Mouse (Mus musculus) lung, postnatal 0 days (tissue): Measurements from ENCODE around the gene Cntn4. TPM values are rescaled to one million over a fixed set of nuclear protein-coding genes. Genes with fewer than 3 reads are reported as not detected.

Experiments
- ATAC-seq: fragments of 200-750 bp; cut with Nextera tagmentation; 2 replicates; pipeline ENCODE4 v1.8.0; 2017; ENCODE audit warnings: moderate library complexity
- DNase-seq: peaks from one replicate; pipeline ENCODE4 v3.0.0-alpha.2; 2016; ENCODE audit warnings: low spot score
- H3K27ac ChIP-seq: fragments of 300-500 bp; sonication (generic); 2 replicates; pipeline ENCODE4 v1.5.1; 2014; ENCODE audit warnings: antibody characterized with exemption, mild to moderate bottlenecking, low read length, mixed read lengths
- H3K27me3 ChIP-seq: fragments of 300-500 bp; sonication (generic); replicated peaks from 2 replicates; pipeline ENCODE4 v1.6.1; 2014; ENCODE audit warnings: low read length, mixed read lengths; ENCODE audit not compliant: insufficient read depth
- H3K36me3 ChIP-seq: fragments of 300-500 bp; sonication (generic); 2 replicates; pipeline ENCODE4 v1.6.1; 2014; ENCODE audit warnings: low read length, mixed read lengths; ENCODE audit not compliant: insufficient read depth
- H3K4me1 ChIP-seq: fragments of 300-500 bp; sonication (generic); 2 replicates; pipeline ENCODE4 v1.6.1; 2014; ENCODE audit warnings: antibody characterized with exemption, low read depth, low read length, mixed read lengths; ENCODE audit not compliant: insufficient read depth
- H3K4me2 ChIP-seq: fragments of 300-500 bp; sonication (generic); replicated peaks from 2 replicates; pipeline ENCODE4 v1.6.1; 2014; ENCODE audit warnings: low read depth, mild to moderate bottlenecking, low read length, moderate library complexity, mixed read lengths
- H3K4me3 ChIP-seq: fragments of 300-500 bp; sonication (generic); 2 replicates; pipeline ENCODE4 v1.5.1; 2014; ENCODE audit warnings: low read depth, low read length
- H3K9ac ChIP-seq: fragments of 300-500 bp; sonication (generic); replicated peaks from 2 replicates; pipeline ENCODE4 v1.6.1; 2014; ENCODE audit warnings: low read depth, mild to moderate bottlenecking
- H3K9me3 ChIP-seq: fragments of 300-500 bp; sonication (generic); 2 replicates; pipeline ENCODE4 v1.6.1; 2016; ENCODE audit warnings: low read length, mixed read lengths
- CTCF ChIP-seq: IDR thresholded peaks from 2 replicates; pipeline ENCODE4 v1.5.1; 2016; ENCODE audit warnings: antibody characterized with exemption, mild to moderate bottlenecking
- EP300 ChIP-seq: IDR thresholded peaks from 2 replicates; pipeline ENCODE4 v1.6.1; 2016; ENCODE audit warnings: antibody characterized with exemption, mild to moderate bottlenecking, control low read depth
- WGBS: fragments of 180-500 bp; shearing (Covaris S2); extraction: QIAGEN DNeasy Blood & Tissue Kit; methylation state at CpG from one replicate; pipeline ENCODE4 v1.1.7; 2014; 5-methylcytosine and 5-hydroxymethylcytosine counted together
- polyA plus RNA-seq: library from polyadenylated mRNA; unstranded; fragments of >200 nt; fragmentation: Nextera tagmentation; extraction: Ambion mirVana; gene quantifications from 2 replicates; pipeline ENCODE4 v1.2.1, GENCODE M21; 2015

Cntn4 gene
- polyA plus RNA-seq, 1 experiment from 2014 or later = 0.12 TPM

DNA sequence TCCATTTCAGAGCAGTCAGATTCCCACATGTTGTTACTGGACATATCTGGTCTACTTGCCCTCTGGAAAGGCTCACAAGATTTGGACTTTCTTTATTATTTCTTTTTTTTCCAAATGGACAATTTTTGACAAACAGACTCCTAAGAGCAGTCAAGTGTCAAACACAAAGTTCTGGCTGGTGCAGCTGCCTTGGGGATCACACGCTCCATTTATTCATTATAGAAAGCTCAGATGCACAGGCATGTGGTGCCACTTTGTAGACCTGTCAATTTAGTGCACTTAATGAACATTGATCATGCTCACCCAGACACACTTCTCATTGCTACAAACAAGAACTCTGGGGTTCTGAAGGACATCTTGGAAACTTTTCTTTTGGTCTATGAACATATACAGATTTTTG, 337.7 kb downstream of the Cntn4 start:
- DNase-seq (no peak), ATAC-seq (no peak)
- Histone ChIP-seq H3K4me1 (no peaks in the 10 kb centered on the region), H3K36me3 (no peaks in the 10 kb centered on the region), H3K4me3 (no peak overlapping the region), H3K4me2 (no peak overlapping the region), H3K9me3 (no peaks in the 10 kb centered on the region), H3K27ac (no peak overlapping the region), H3K27me3 (no peaks in the 10 kb centered on the region), H3K9ac (no peak overlapping the region)
- 71% methylated on average over 1 of the region's 1 CpGs for WGBS
- TF ChIP-seq EP300 (no peak), CTCF (no peak)

DNA sequence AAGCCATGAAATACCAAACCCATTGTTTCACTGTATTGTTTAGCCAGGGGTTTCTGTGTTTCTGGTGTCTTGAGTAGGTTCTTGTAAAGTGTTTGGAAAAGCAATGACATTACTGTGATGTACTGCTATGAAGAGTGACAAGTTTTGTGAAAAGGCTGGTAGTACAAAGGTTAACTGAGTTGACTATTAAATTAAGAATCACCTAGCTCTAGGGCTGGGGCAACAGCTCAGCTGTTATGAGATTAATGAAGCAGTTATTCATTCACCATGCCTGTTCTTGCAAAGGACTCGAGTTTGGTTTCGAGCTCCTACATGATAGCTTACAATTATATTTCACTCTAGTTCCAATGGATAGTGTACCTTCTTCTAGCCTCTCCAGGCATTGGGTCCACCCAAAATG, 371.4 kb downstream of the Cntn4 start:
- DNase-seq (no peak), ATAC-seq (no peak)
- H3K4me2 ChIP-seq = no peak overlapping the region
- no peaks in the 10 kb centered on the region for H3K27me3 ChIP-seq
- TF ChIP-seq EP300 (no peak), CTCF (no peak)
- no peak overlapping the region for H3K4me3 ChIP-seq
- no peaks in the 10 kb centered on the region for H3K36me3 ChIP-seq
- H3K9me3 ChIP-seq = no peaks in the 10 kb centered on the region
- no peak overlapping the region for H3K9ac ChIP-seq
- no peak overlapping the region for H3K27ac ChIP-seq
- no peaks in the 10 kb centered on the region for H3K4me1 ChIP-seq
- 82% methylated on average over 2 of the region's 2 CpGs for WGBS

DNA sequence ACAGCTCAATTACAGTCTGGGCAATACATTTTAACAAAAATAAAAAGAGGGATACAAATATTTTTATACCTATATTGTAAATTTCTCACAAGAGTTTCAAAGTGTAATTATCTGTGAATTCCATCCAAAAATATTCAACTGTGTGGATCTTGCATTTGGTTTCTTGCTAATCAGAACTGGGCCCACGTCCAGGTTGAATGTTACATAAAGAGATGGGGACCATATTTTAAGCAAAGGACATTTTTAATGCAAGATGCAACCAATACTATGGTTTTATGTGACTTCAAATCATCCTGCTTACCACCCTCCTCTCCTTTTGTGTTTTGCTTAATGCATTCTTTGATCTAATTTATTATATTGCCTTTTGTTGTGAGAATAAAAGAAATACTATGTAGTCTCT, 378.7 kb downstream of the Cntn4 start:
- DNase-seq (no peak), ATAC-seq (no peak)
- Histone ChIP-seq H3K36me3 (no peaks in the 10 kb centered on the region), H3K4me2 (no peak overlapping the region), H3K27me3 (no peaks in the 10 kb centered on the region), H3K27ac (no peak overlapping the region), H3K9me3 (no peaks in the 10 kb centered on the region), H3K4me1 (no peaks in the 10 kb centered on the region), H3K4me3 (no peak overlapping the region), H3K9ac (no peak overlapping the region)
- TF ChIP-seq CTCF (no peak), EP300 (no peak)
- WGBS = 56% methylated on average over 1 of the region's 1 CpGs

DNA sequence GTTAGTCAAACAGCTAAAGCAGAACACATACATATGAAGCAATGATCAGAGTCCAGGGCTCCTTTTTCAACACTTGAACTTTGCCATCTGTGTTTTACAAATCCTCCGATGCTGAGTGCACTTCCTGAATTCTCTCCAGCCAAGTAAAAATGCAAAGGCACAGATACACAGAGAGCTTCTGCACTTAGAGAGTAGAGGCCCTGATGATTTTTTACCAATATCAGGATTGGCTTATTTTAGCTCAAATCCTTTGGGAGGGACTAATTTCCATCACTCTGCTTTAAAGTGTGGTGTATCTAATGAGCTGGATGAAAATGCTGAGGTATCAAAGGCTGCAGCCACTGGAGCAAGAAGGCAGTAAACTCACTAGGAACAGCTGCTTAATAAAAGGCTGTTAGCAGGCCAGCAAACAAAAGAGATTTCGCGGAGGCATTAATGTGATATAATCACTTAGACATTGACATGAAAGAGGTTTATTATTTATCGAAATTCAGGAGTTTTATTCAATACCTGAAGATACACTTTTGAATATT, 400.7 kb downstream of the Cntn4 start:
- no peak overlapping the region for H3K9ac ChIP-seq
- no peaks in the 10 kb centered on the region for H3K4me1 ChIP-seq
- ATAC-seq (no peak), DNase-seq (no peak)
- no peaks in the 10 kb centered on the region for H3K9me3 ChIP-seq
- no peak for TF ChIP-seq EP300
- TF ChIP-seq CTCF = no peak
- H3K27me3 ChIP-seq = no peaks in the 10 kb centered on the region
- 60% methylated on average over 4 of the region's 4 CpGs for WGBS
- H3K36me3 ChIP-seq = no peaks in the 10 kb centered on the region
- H3K4me3 ChIP-seq = no peak overlapping the region
- no peak overlapping the region for H3K27ac ChIP-seq
- no peak overlapping the region for H3K4me2 ChIP-seq

DNA sequence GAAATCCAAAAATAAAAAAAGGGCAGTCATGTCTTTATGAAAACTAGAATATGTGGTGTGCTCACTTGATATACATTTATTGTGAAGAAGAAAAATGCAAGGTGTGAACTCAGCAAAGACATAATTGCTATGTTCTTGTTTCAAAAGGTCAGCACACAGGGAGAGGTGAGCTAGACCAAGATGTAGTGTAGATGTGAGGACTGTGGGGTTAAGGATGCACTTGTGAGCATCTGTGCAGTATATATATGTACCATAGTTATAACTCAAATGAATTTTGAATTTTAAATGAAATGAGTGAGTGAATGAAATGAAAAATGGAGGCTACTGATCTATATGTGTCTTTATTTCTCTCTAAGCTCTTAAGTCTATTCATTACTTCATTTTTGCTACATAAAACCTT, 401.2 kb downstream of the Cntn4 start:
- Histone ChIP-seq H3K36me3 (no peaks in the 10 kb centered on the region), H3K9me3 (no peaks in the 10 kb centered on the region), H3K4me2 (no peak overlapping the region), H3K4me3 (no peak overlapping the region), H3K27me3 (no peaks in the 10 kb centered on the region), H3K4me1 (no peaks in the 10 kb centered on the region), H3K27ac (no peak overlapping the region), H3K9ac (no peak overlapping the region)
- ATAC-seq (no peak), DNase-seq (no peak)
- no peak for TF ChIP-seq CTCF
- TF ChIP-seq EP300 = no peak

DNA sequence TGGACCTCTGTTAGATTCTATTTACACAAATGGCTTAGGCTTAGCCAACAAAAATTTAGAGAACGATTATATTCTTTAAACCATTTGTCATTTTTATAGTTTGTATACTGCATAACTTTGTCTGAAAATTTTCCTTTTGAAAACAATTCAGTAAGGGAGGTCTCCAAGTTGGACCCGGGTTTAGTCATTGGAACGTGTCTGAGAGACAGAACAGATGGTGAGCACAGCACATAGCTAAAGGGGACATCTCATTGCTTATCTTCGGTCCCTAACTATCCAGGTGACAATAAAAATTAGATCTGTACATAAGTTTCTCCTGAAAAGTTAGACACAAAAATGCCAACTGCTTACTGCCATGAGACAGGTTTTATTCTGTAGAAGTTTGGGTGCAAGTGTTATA, 420.4 kb downstream of the Cntn4 start:
- WGBS = 52% methylated on average over 4 of the region's 4 CpGs
- no peak for TF ChIP-seq EP300
- TF ChIP-seq CTCF = no peak
- no peak overlapping the region for H3K4me2 ChIP-seq
- H3K4me3 ChIP-seq = no peak overlapping the region
- ATAC-seq = no peak
- H3K9ac ChIP-seq = no peak overlapping the region
- no peaks in the 10 kb centered on the region for H3K27me3 ChIP-seq
- DNase-seq = no peak
- no peaks in the 10 kb centered on the region for H3K9me3 ChIP-seq
- H3K27ac ChIP-seq = no peak overlapping the region
- H3K36me3 ChIP-seq = no peaks in the 10 kb centered on the region
- H3K4me1 ChIP-seq = no peaks in the 10 kb centered on the region

DNA sequence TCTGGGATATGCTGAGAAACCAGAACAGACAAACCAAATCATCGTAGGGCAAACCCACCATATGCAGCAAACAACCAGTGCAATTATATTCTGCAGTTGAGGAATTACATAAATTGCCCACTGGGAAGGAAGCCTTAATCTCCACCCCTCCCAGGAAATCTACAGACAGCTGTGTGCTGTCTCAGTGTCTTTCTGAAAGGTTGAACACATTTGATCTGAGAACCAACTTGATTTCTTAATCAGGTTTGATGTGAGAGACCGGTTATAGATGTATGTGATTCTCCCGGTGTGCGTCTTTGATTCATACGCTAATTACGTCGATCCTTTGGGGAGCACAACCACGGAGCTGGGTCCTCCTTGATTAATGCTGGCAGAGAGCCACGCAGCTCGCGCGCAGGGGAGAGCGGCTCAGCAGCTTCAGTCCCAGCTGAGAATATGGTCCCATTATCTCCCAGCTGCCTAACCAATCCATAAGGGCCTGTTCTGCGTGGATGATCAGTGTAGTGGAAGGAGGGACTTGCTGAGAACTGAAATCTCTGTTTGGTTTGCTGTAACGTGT, 441.1 kb downstream of the Cntn4 start:
- Histone ChIP-seq H3K27ac (no peak overlapping the region), H3K36me3 (no peaks in the 10 kb centered on the region), H3K9me3 (no peaks in the 10 kb centered on the region), H3K27me3 (no peaks in the 10 kb centered on the region), H3K4me2 (peak overlapping the region; percentile 40), H3K9ac (no peak overlapping the region), H3K4me1 (no peaks in the 10 kb centered on the region), H3K4me3 (peak overlapping the region; percentile 14; the same call in 1 of the 2 replicates)
- ATAC-seq (no peak), DNase-seq (peak; percentile 7)
- no peak for TF ChIP-seq EP300
- no peak for TF ChIP-seq CTCF
- 24% methylated on average over 15 of the region's 15 CpGs for WGBS
